Mouse (Mus musculus): ENCODE results near the gene Zxdb. TPM values are rescaled to one million over a fixed set of nuclear protein-coding genes. Genes with fewer than 3 reads are reported as not detected.

The Zxdb gene
- polyA plus RNA-seq (2015; fragmentation: Nextera tagmentation; extraction: Ambion mirVana): 2.3 and 2.6 TPM in 2 replicates

DNA sequence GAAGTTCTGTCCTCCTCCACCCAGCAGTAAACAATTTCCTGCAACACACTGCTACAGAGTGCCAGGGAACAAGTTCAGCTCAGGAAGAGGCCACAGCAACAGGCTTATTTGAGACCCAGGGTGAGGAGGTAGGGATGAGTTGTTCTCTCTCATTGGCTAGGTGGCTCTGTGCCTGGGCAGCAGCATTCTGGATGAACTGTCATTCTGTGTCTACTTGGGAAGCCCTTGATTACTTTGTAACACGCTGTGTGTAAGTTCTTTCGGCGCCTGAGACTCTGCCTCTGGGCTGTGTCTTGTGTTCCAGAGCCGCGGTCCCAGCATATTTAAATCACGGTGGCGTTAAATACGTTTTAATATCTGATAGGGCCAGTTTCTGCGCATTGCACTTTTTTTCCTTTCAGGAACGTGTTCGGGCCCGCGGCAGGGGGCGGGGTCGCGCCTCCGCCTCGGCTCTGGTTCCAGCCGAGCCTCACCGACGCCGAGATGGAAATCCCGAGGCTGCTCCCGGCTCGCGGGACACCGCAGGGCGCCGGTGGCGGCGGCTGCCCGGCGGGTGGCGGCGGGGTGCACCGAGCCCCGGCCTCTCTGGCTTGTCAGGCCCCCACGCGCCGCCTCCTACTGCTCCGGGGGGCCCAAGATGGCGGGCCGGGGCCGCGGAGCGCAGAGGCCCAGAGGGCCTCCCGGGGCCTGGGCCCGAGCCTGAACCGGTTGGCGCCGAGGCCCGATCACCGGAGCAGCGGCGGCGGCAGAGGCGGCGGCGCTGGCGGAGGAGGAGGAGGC is at the start of gene Zxdb:
TSS of gene Zxdb (plus strand) at position 378 of the 780 bp plus-strand sequence.

Other genes with a start within 250 kb of the Zxdb start
- gene Maged1, start 182.4 kb upstream of the Zxdb start, polyA plus RNA-seq (2015; fragmentation: Nextera tagmentation; extraction: Ambion mirVana): 711 and 742 TPM in 2 replicates
- 20.3 and 21.1 TPM in 2 replicates for gene Gspt2, start 88.5 kb upstream of the Zxdb start, polyA plus RNA-seq (2015; fragmentation: Nextera tagmentation; extraction: Ambion mirVana)